Mouse (Mus musculus) stomach, embryonic 16.5 days (tissue): ENCODE data around the gene Tdrd1. TPM values are rescaled to one million over a fixed set of nuclear protein-coding genes. Genes with fewer than 3 reads are reported as not detected.
A peak's percentile ranks its signal among the peaks of the same experiment; 100 is the strongest.

ENCODE experiments used
- ATAC-seq: fragments of 200-750 bp; cut with Nextera tagmentation; 2 replicates; pipeline ENCODE4 v1.8.0; 2017; ENCODE audit warnings: moderate number of reproducible peaks, moderate TSS enrichment; ENCODE audit not compliant: insufficient read depth, low FRiP score
- H3K27ac ChIP-seq: fragments of 300-500 bp; sonication (generic); 2 replicates; pipeline ENCODE4 v1.5.1; 2014; ENCODE audit warnings: low read length
- H3K27me3 ChIP-seq: fragments of 300-500 bp; sonication (generic); 2 replicates; pipeline ENCODE4 v1.6.1; 2014; ENCODE audit warnings: low read length, control low read depth, mixed read lengths; ENCODE audit not compliant: control insufficient read depth, insufficient read depth
- H3K36me3 ChIP-seq: fragments of 300-500 bp; sonication (generic); 2 replicates; pipeline ENCODE4 v1.6.1; 2014; ENCODE audit warnings: low read length; ENCODE audit not compliant: control insufficient read depth, insufficient read depth
- H3K4me1 ChIP-seq: fragments of 300-500 bp; sonication (generic); 2 replicates; pipeline ENCODE4 v1.6.1; 2014; ENCODE audit warnings: low read length, control low read depth, mixed read lengths; ENCODE audit not compliant: control insufficient read depth, insufficient read depth
- H3K4me2 ChIP-seq: fragments of 300-500 bp; sonication (generic); 2 replicates; pipeline ENCODE4 v1.6.1; 2014; ENCODE audit warnings: low read depth, low read length, mixed read lengths
- H3K4me3 ChIP-seq: fragments of 300-500 bp; sonication (generic); replicated peaks from 2 replicates; pipeline ENCODE4 v1.5.1; 2014; ENCODE audit warnings: mild to moderate bottlenecking, low read length
- H3K9ac ChIP-seq: fragments of 300-500 bp; sonication (generic); 2 replicates; pipeline ENCODE4 v1.6.1; 2014; ENCODE audit warnings: low read length
- H3K9me3 ChIP-seq: fragments of 300-500 bp; sonication (generic); replicated peaks from 2 replicates; pipeline ENCODE4 v1.6.1; 2016; ENCODE audit warnings: low read length, control low read depth; ENCODE audit not compliant: control insufficient read depth
- WGBS: fragments of 180-500 bp; shearing (Covaris S2); extraction: QIAGEN DNeasy Blood & Tissue Kit; methylation state at CpG from one replicate; pipeline ENCODE4 v1.1.7; 2014; 5-methylcytosine and 5-hydroxymethylcytosine counted together
- polyA plus RNA-seq: library from polyadenylated mRNA; unstranded; fragments of >200 nt; fragmentation: Nextera tagmentation; extraction: Ambion mirVana; gene quantifications from 2 replicates; pipeline ENCODE4 v1.2.1, GENCODE M21; 2015

Gene Tdrd1
- polyA plus RNA-seq, 1 experiment from 2014 or later: 3.1 TPM

GRCm38 (mm10) chr19:56913761-56914160, 87.8 kb downstream of the Tdrd1 start:
- ATAC-seq: no peak
- H3K36me3 ChIP-seq: peaks cover 16% of the 10 kb centered on the region; the same call in 1 of the 2 replicates
- H3K4me3 ChIP-seq: no peak overlapping the region
- peaks cover 8% of the 10 kb centered on the region for H3K9me3 ChIP-seq
- no peak overlapping the region for H3K27ac ChIP-seq
- H3K4me1 ChIP-seq: no peaks in the 10 kb centered on the region
- no peak overlapping the region for H3K9ac ChIP-seq
- 66% methylated on average over 4 of the region's 4 CpGs for WGBS
- H3K4me2 ChIP-seq: no peak overlapping the region
- H3K27me3 ChIP-seq: no peaks in the 10 kb centered on the region

GRCm38 (mm10) chr19:56914658-56915057, 88.6 kb downstream of the Tdrd1 start:
- H3K27ac ChIP-seq: peak overlapping the region; percentile 62
- no peak overlapping the region for H3K9ac ChIP-seq
- 92% methylated on average over 3 of the region's 3 CpGs for WGBS
- H3K9me3 ChIP-seq: peaks cover 8% of the 10 kb centered on the region
- H3K27me3 ChIP-seq: no peaks in the 10 kb centered on the region
- peaks cover 16% of the 10 kb centered on the region; the same call in 1 of the 2 replicates for H3K36me3 ChIP-seq
- no peak overlapping the region for H3K4me3 ChIP-seq
- ATAC-seq: no peak
- no peaks in the 10 kb centered on the region for H3K4me1 ChIP-seq
- no peak overlapping the region for H3K4me2 ChIP-seq

GRCm38 (mm10) chr19:56915084-56915483, 89.1 kb downstream of the Tdrd1 start:
- H3K9me3 ChIP-seq: peaks cover 8% of the 10 kb centered on the region
- no peaks in the 10 kb centered on the region for H3K4me1 ChIP-seq
- H3K4me2 ChIP-seq: no peak overlapping the region
- H3K36me3 ChIP-seq: peaks cover 16% of the 10 kb centered on the region; the same call in 1 of the 2 replicates
- H3K27ac ChIP-seq: peak overlapping the region; percentile 80
- peak overlapping the region; percentile 5; the same call in 1 of the 2 replicates for H3K9ac ChIP-seq
- WGBS: 47% methylated on average over 6 of the region's 6 CpGs
- H3K27me3 ChIP-seq: no peaks in the 10 kb centered on the region
- no peak overlapping the region for H3K4me3 ChIP-seq
- peak; percentile 34; the same call in 1 of the 2 replicates for ATAC-seq

Other genes with a start within 250 kb of the Tdrd1 start
- gene Adrb1, start 104.0 kb upstream of the Tdrd1 start, polyA plus RNA-seq: 0.34 and 0.44 TPM in 2 replicates
- gene Ccdc186, start 4.0 kb upstream of the Tdrd1 start, polyA plus RNA-seq: 19.3 and 20.3 TPM in 2 replicates
- 2.5 and 2.9 TPM in 2 replicates for gene Vwa2, start 48.0 kb downstream of the Tdrd1 start, polyA plus RNA-seq
- gene Afap1l2, start 182.0 kb downstream of the Tdrd1 start, polyA plus RNA-seq: 23.1 and 23.9 TPM in 2 replicates